Mouse (Mus musculus) kidney, embryonic 15.5 days (tissue): ENCODE results near the gene 1600014C10Rik. TPM values are rescaled to one million over a fixed set of nuclear protein-coding genes. Genes with fewer than 3 reads are reported as not detected.

Source experiments
- ATAC-seq: fragments of 200-750 bp; cut with Nextera tagmentation; replicated peaks from 2 replicates; pipeline ENCODE4 v1.8.0; 2017; ENCODE audit warnings: moderate TSS enrichment; ENCODE audit not compliant: low FRiP score
- H3K27ac ChIP-seq: fragments of 300-500 bp; sonication (generic); 2 replicates; pipeline ENCODE4 v1.5.1; 2015; ENCODE audit warnings: mild to moderate bottlenecking, inconsistent platforms
- H3K27me3 ChIP-seq: fragments of 300-500 bp; sonication (generic); 2 replicates; pipeline ENCODE4 v1.6.1; 2015; ENCODE audit warnings: inconsistent platforms
- H3K36me3 ChIP-seq: fragments of 300-500 bp; sonication (generic); 2 replicates; pipeline ENCODE4 v1.6.1; 2015; ENCODE audit warnings: inconsistent platforms
- H3K4me1 ChIP-seq: fragments of 300-500 bp; sonication (generic); 2 replicates; pipeline ENCODE4 v1.6.1; 2015; ENCODE audit warnings: inconsistent platforms
- H3K4me2 ChIP-seq: fragments of 300-500 bp; sonication (generic); 2 replicates; pipeline ENCODE4 v1.6.1; 2015; ENCODE audit warnings: moderate library complexity, mild to moderate bottlenecking, inconsistent platforms
- H3K4me3 ChIP-seq: fragments of 300-500 bp; sonication (generic); replicated peaks from 2 replicates; pipeline ENCODE4 v1.5.1; 2015; ENCODE audit warnings: mild to moderate bottlenecking, inconsistent platforms
- H3K9ac ChIP-seq: fragments of 300-500 bp; sonication (generic); 2 replicates; pipeline ENCODE4 v1.6.1; 2015; ENCODE audit warnings: mild to moderate bottlenecking, inconsistent platforms
- H3K9me3 ChIP-seq: fragments of 300-500 bp; sonication (generic); replicated peaks from 2 replicates; pipeline ENCODE4 v1.6.1; 2016; ENCODE audit warnings: inconsistent platforms
- WGBS: fragments of 180-500 bp; shearing (Covaris S2); methylation state at CpG from one replicate; pipeline ENCODE4 v1.1.7; 2015; ENCODE audit warnings: mixed read lengths; 5-methylcytosine and 5-hydroxymethylcytosine counted together
- polyA plus RNA-seq: library from polyadenylated mRNA; unstranded; fragments of >200 nt; fragmentation: Nextera tagmentation; extraction: Ambion mirVana; gene quantifications from 2 replicates; pipeline ENCODE4 v1.2.1, GENCODE M21; 2015

Gene 1600014C10Rik
- polyA plus RNA-seq, 1 experiment from 2014 or later: 14.5 TPM

GRCm38 (mm10) chr7:38186861-38187260 is 3.8 kb downstream of the 1600014C10Rik start:
- 78% methylated on average over 4 of the region's 4 CpGs for WGBS
- no peak overlapping the region for H3K9ac ChIP-seq
- H3K27me3 ChIP-seq: no peaks in the 10 kb centered on the region
- ATAC-seq: no peak
- H3K9me3 ChIP-seq: no peaks in the 10 kb centered on the region
- peaks cover 7% of the 10 kb centered on the region; the same call in 1 of the 2 replicates for H3K36me3 ChIP-seq
- no peak overlapping the region for H3K27ac ChIP-seq
- H3K4me2 ChIP-seq: no peak overlapping the region
- peaks cover 24% of the 10 kb centered on the region for H3K4me1 ChIP-seq
- H3K4me3 ChIP-seq: no peak overlapping the region

DNA sequence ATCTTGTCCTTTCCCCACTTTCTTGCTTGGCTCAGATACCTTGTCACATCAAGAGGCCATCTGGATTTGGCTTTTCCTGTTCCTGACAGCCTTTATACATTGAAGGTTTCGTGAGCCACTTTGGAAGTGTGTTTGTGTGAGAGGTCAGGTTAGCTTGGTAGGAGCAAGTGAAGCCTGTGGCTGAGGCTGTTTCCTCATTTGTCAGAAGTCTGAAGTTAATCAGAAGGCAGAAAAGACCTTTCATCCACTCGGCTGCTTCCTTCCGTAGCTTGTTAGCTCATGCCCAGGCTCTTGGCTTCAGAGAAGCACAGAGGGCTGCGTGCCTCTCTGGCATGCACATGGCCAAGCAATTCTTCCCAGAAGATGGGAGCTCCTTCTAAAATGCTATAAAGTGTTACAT is 4.8 kb downstream of the 1600014C10Rik start:
- H3K27me3 ChIP-seq: no peaks in the 10 kb centered on the region
- H3K27ac ChIP-seq: 0 out of 2 replicates have a peak overlapping the region, but pooled peaks have one; percentile 13
- no peak overlapping the region for H3K9ac ChIP-seq
- WGBS: 71% methylated on average over 4 of the region's 4 CpGs
- H3K4me3 ChIP-seq: no peak overlapping the region
- H3K4me2 ChIP-seq: no peak overlapping the region
- H3K4me1 ChIP-seq: peaks cover 21% of the 10 kb centered on the region
- peaks cover 7% of the 10 kb centered on the region; the same call in 1 of the 2 replicates for H3K36me3 ChIP-seq
- no peak for ATAC-seq
- no peaks in the 10 kb centered on the region for H3K9me3 ChIP-seq

DNA sequence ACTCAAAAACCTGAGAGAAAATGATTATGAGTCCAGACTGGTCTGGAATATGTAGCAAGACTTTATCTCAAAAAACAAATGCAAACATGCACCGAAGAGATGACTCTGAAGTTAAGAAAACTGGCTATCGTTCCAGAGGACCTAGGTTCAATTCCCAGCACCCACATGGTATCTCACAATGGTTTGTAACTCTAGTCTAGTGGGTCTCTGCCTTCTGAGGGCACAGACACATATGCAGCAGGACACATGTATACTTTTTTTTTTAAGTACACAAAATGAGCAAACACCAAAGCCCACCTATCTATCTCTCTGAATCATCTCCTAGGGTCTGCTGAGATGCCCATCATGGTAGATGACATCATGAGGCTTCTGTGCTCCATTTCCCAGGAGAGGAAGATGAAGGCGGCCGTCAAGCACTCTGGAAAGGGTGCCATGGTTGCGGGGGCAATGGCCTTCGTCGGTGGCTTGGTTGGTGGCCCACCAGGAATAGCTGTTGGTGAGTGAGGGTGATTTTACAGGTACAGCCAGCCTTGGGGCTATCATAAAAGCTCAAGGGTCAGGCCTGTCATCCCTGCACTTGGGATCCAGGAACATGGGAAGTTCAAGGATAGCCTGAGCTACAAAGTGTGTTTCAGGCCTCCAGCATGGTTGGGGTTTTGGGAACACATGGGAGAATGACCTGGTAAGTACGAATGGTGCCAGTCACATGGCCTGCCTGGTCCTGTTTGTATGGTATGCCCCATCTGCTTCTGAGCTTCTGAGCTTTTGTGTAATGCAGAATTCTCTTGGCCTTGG is 5.5 kb downstream of the 1600014C10Rik start:
- H3K27me3 ChIP-seq: no peaks in the 10 kb centered on the region
- ATAC-seq: no peak
- H3K9ac ChIP-seq: no peak overlapping the region
- no peaks in the 10 kb centered on the region for H3K9me3 ChIP-seq
- H3K36me3 ChIP-seq: peaks cover 7% of the 10 kb centered on the region; the same call in 1 of the 2 replicates
- H3K27ac ChIP-seq: peak overlapping the region; percentile 75
- no peak overlapping the region for H3K4me3 ChIP-seq
- H3K4me2 ChIP-seq: no peak overlapping the region
- WGBS: 92% methylated on average over 8 of the region's 8 CpGs
- H3K4me1 ChIP-seq: peaks cover 14% of the 10 kb centered on the region

GRCm38 (mm10) chr7:38189136-38189982 is 6.3 kb downstream of the 1600014C10Rik start:
- no peak overlapping the region for H3K4me2 ChIP-seq
- H3K4me1 ChIP-seq: peaks cover 9% of the 10 kb centered on the region
- H3K4me3 ChIP-seq: no peak overlapping the region
- ATAC-seq: peak; percentile 70
- peak overlapping the region; percentile 75 for H3K27ac ChIP-seq
- no peak overlapping the region for H3K9ac ChIP-seq
- H3K36me3 ChIP-seq: peaks cover 7% of the 10 kb centered on the region; the same call in 1 of the 2 replicates
- no peaks in the 10 kb centered on the region for H3K27me3 ChIP-seq
- H3K9me3 ChIP-seq: no peaks in the 10 kb centered on the region
- WGBS: 50% methylated on average over 15 of the region's 15 CpGs

- no peak overlapping the region for H3K4me3 ChIP-seq
- H3K9me3 ChIP-seq: no peaks in the 10 kb centered on the region
- H3K4me1 ChIP-seq: 0 out of 2 replicates have a peak, but pooled peaks cover 7% of the 10 kb centered on the region
- 86% methylated on average over 8 of the region's 8 CpGs for WGBS
- H3K27ac ChIP-seq: peak overlapping the region; percentile 75; the same call in 1 of the 2 replicates
- H3K9ac ChIP-seq: no peak overlapping the region
- H3K27me3 ChIP-seq: no peaks in the 10 kb centered on the region
- peaks cover 11% of the 10 kb centered on the region; the same call in 1 of the 2 replicates for H3K36me3 ChIP-seq
- no peak for ATAC-seq
- no peak overlapping the region for H3K4me2 ChIP-seq
Observed at GRCm38 (mm10) chr7:38190056-38190835, 7.2 kb downstream of the 1600014C10Rik start.

DNA sequence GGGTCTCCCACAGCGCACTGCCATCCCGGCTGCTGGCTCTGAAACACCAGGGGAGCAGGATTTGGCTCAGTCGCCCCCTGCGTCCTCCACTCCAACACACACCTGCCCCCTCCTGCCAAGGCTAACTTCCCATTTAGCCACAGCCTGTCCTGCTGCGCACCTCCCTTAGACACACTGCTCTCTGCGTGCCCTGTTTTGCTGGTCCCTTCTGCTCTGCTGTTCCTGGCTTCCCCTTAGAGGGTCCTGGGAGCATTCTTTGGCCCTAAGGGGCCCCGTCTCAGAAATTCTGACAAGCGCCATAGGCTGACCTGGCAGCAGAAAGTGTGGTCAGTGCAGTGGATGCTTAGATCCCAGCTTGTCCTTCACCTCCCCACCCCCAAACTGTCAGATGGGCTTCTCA is 8.1 kb downstream of the 1600014C10Rik start:
- Histone ChIP-seq H3K27me3 (no peaks in the 10 kb centered on the region), H3K9me3 (no peaks in the 10 kb centered on the region), H3K4me2 (no peak overlapping the region), H3K4me3 (no peak overlapping the region), H3K36me3 (peaks cover 14% of the 10 kb centered on the region; the same call in 1 of the 2 replicates), H3K27ac (no peak overlapping the region), H3K9ac (no peak overlapping the region), H3K4me1 (0 out of 2 replicates have a peak, but pooled peaks cover 7% of the 10 kb centered on the region)
- ATAC-seq: no peak
- 78% methylated on average over 8 of the region's 8 CpGs for WGBS

DNA sequence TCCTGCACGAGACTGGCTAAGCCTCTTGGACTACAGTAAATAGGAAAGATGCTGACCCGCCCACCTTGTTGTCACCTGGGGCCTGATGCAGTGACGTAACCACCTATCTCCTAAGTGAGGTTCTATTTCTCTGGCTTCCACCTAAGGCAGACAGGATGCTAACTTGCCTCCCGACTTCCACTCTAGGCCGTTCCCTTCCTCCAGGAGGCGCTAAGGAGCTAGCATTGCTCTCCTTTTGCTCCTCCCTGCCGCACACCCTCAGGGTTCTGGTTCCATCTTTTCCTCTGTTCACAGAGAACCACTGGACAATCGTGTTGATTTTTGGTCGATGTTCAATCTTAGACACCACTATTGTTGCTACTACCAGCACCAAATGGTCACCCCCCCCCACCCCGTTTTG is 8.6 kb downstream of the 1600014C10Rik start:
- H3K27ac ChIP-seq: no peak overlapping the region
- no peak for ATAC-seq
- no peak overlapping the region for H3K4me3 ChIP-seq
- no peaks in the 10 kb centered on the region for H3K9me3 ChIP-seq
- WGBS: 61% methylated on average over 10 of the region's 10 CpGs
- 0 out of 2 replicates have a peak, but pooled peaks cover 7% of the 10 kb centered on the region for H3K4me1 ChIP-seq
- no peak overlapping the region for H3K4me2 ChIP-seq
- no peak overlapping the region for H3K9ac ChIP-seq
- H3K36me3 ChIP-seq: peaks cover 14% of the 10 kb centered on the region; the same call in 1 of the 2 replicates
- H3K27me3 ChIP-seq: no peaks in the 10 kb centered on the region

GRCm38 (mm10) chr7:38199907-38200605 is 17.0 kb downstream of the 1600014C10Rik start:
- H3K4me2 ChIP-seq: 0 out of 2 replicates have a peak overlapping the region, but pooled peaks have one; percentile 52
- 66% methylated on average over 8 of the region's 8 CpGs for WGBS
- ATAC-seq: no peak
- peaks cover 8% of the 10 kb centered on the region; the same call in 1 of the 2 replicates for H3K4me1 ChIP-seq
- H3K27me3 ChIP-seq: no peaks in the 10 kb centered on the region
- 0 out of 2 replicates have a peak, but pooled peaks cover 3% of the 10 kb centered on the region for H3K36me3 ChIP-seq
- H3K4me3 ChIP-seq: no peak overlapping the region; the same call in 1 of the 2 replicates
- H3K9me3 ChIP-seq: no peaks in the 10 kb centered on the region
- no peak overlapping the region for H3K27ac ChIP-seq
- H3K9ac ChIP-seq: no peak overlapping the region

DNA sequence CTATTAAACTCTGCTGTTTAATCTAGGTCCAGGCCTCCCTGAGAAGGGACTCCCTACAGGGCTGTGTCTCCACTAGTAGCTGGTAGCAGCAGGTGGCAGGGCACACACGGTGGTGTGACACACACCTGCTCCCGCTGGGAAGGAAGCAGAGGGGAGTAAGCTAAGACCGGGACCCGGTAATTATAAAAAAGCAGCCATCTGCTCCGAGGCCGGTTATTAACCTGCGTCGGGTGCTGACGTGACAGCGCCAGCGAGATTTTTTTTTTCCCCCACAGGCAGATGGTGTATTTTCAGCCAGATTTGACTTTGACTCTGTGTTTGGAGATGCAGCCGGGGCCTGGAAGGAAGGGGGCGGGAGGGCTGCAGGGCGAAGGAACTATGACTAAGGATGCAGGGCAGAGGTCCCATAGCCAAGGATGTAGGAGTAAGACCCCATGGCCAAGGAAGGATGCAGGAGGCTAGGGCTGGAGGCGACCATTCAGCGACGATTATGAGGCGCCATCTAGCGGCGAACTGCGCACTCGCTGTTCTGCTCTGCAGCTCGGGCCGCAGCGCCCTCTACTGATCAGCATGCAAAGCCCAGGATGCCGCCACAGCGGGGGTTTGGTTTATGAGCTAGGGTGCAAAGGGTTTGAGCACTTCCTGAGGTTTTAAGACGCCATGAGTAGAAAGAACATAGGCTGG is 17.7 kb downstream of the 1600014C10Rik start:
- H3K27ac ChIP-seq: no peak overlapping the region
- no peaks in the 10 kb centered on the region for H3K27me3 ChIP-seq
- peak overlapping the region; percentile 22 for H3K4me3 ChIP-seq
- WGBS: 4% methylated on average over 28 of the region's 28 CpGs
- no peak overlapping the region for H3K9ac ChIP-seq
- H3K9me3 ChIP-seq: no peaks in the 10 kb centered on the region
- H3K36me3 ChIP-seq: 0 out of 2 replicates have a peak, but pooled peaks cover 2% of the 10 kb centered on the region
- peak; percentile 88 for ATAC-seq
- H3K4me1 ChIP-seq: peaks cover 8% of the 10 kb centered on the region; the same call in 1 of the 2 replicates
- H3K4me2 ChIP-seq: peak overlapping the region; percentile 52

GRCm38 (mm10) chr7:38201290-38201658 is 18.3 kb downstream of the 1600014C10Rik start:
- ATAC-seq: no peak
- Histone ChIP-seq H3K4me3 (peak overlapping the region; percentile 22; the same call in 1 of the 2 replicates), H3K4me1 (peaks cover 8% of the 10 kb centered on the region; the same call in 1 of the 2 replicates), H3K4me2 (peak overlapping the region; percentile 52), H3K27ac (no peak overlapping the region), H3K27me3 (no peaks in the 10 kb centered on the region), H3K9me3 (no peaks in the 10 kb centered on the region), H3K9ac (no peak overlapping the region), H3K36me3 (no peaks in the 10 kb centered on the region)
- WGBS: 18% methylated on average over 3 of the region's 3 CpGs
